Mouse (Mus musculus) ES-Bruce4 (cell line): Measurements from ENCODE around the gene Cdk5r1. TPM values are rescaled to one million over a fixed set of nuclear protein-coding genes. Genes with fewer than 3 reads are reported as not detected.

Experiments
- H3K27ac ChIP-seq: 2 replicates; pipeline ENCODE4 v1.5.1; 2012; ENCODE audit warnings: low read length, inconsistent platforms; ENCODE audit not compliant: insufficient read depth
- H3K27me3 ChIP-seq: 2 replicates; pipeline ENCODE4 v1.6.1; 2012; ENCODE audit warnings: mild to moderate bottlenecking, low read length, inconsistent platforms; ENCODE audit not compliant: control insufficient read depth, poor library complexity, insufficient read depth, severe bottlenecking
- H3K36me3 ChIP-seq: 2 replicates; pipeline ENCODE4 v1.6.1; 2012; ENCODE audit warnings: inconsistent platforms, mild to moderate bottlenecking, low read length, moderate library complexity; ENCODE audit not compliant: control insufficient read depth, poor library complexity, insufficient read depth, severe bottlenecking
- H3K4me1 ChIP-seq: one replicate; pipeline ENCODE4 v1.8.1; 2011; ENCODE audit warnings: low read length; ENCODE audit not compliant: control insufficient read depth, insufficient read depth
- H3K4me3 ChIP-seq: 2 replicates; pipeline ENCODE4 v1.5.1; 2011; ENCODE audit warnings: low read depth, mild to moderate bottlenecking, low read length
- H3K9ac ChIP-seq: 2 replicates; pipeline ENCODE4 v1.6.1; 2012; ENCODE audit warnings: low read depth, mild to moderate bottlenecking, inconsistent platforms; ENCODE audit not compliant: poor library complexity, severe bottlenecking
- H3K9me3 ChIP-seq: replicated peaks from 2 replicates; pipeline ENCODE4 v1.6.1; 2012; ENCODE audit warnings: mild to moderate bottlenecking, low read length, inconsistent platforms; ENCODE audit not compliant: control insufficient read depth, poor library complexity, insufficient read depth, severe bottlenecking
- CTCF ChIP-seq: IDR thresholded peaks from one replicate; pipeline ENCODE4 v1.8.1; 2011; ENCODE audit warnings: low read depth, low read length
- EP300 ChIP-seq: IDR thresholded peaks from 2 replicates; pipeline ENCODE4 v1.6.1; 2011; ENCODE audit warnings: low read depth, low read length; ENCODE audit not compliant: insufficient read depth
- POLR2A ChIP-seq: IDR thresholded peaks from one replicate; pipeline ENCODE4 v1.8.1; 2011; ENCODE audit warnings: low read length; ENCODE audit not compliant: insufficient read depth
- polyA plus RNA-seq: library from polyadenylated mRNA; stranded (reverse); fragments of >200 nt; gene quantifications from 2 replicates; pipeline ENCODE4 v1.2.4, GENCODE M21; 2011; ENCODE audit warnings: low read depth; ENCODE audit not compliant: missing spikeins, insufficient read depth, insufficient read length

Gene Cdk5r1
- polyA plus RNA-seq, 1 experiment, result 1.3 TPM

GRCm38 (mm10) chr11:80479425-80479824 is 2.6 kb downstream of the Cdk5r1 start:
- Histone ChIP-seq H3K9me3 (no peaks in the 10 kb centered on the region), H3K4me3 (no peak overlapping the region), H3K9ac (no peak overlapping the region), H3K36me3 (no peaks in the 10 kb centered on the region), H3K4me1 (no peaks in the 10 kb centered on the region), H3K27me3 (no peaks in the 10 kb centered on the region), H3K27ac (no peak overlapping the region)
- no peak for TF ChIP-seq POLR2A
- TF ChIP-seq CTCF, result no peak
- no peak for TF ChIP-seq EP300

- no peaks in the 10 kb centered on the region for H3K27me3 ChIP-seq
- H3K9ac ChIP-seq, result no peak overlapping the region
- H3K36me3 ChIP-seq, result no peaks in the 10 kb centered on the region
- TF ChIP-seq CTCF (no peak), EP300 (no peak), POLR2A (no peak)
- H3K4me1 ChIP-seq, result no peaks in the 10 kb centered on the region
- no peak overlapping the region for H3K27ac ChIP-seq
- H3K4me3 ChIP-seq, result no peak overlapping the region
- no peaks in the 10 kb centered on the region for H3K9me3 ChIP-seq
Measured at GRCm38 (mm10) chr11:80479906-80480866, 3.4 kb downstream of the Cdk5r1 start.

GRCm38 (mm10) chr11:80481409-80482050 is 4.7 kb downstream of the Cdk5r1 start:
- Histone ChIP-seq H3K4me3 (no peak overlapping the region), H3K36me3 (no peaks in the 10 kb centered on the region), H3K27me3 (no peaks in the 10 kb centered on the region), H3K9ac (no peak overlapping the region), H3K27ac (no peak overlapping the region), H3K4me1 (no peaks in the 10 kb centered on the region), H3K9me3 (no peaks in the 10 kb centered on the region)
- TF ChIP-seq CTCF, result no peak
- no peak for TF ChIP-seq EP300

GRCm38 (mm10) chr11:80482347-80482746 is 5.5 kb downstream of the Cdk5r1 start:
- no peaks in the 10 kb centered on the region for H3K4me1 ChIP-seq
- H3K27ac ChIP-seq, result no peak overlapping the region
- no peaks in the 10 kb centered on the region for H3K27me3 ChIP-seq
- no peak overlapping the region for H3K4me3 ChIP-seq
- H3K9me3 ChIP-seq, result no peaks in the 10 kb centered on the region
- H3K9ac ChIP-seq, result no peak overlapping the region
- no peaks in the 10 kb centered on the region for H3K36me3 ChIP-seq
- TF ChIP-seq CTCF (no peak), POLR2A (no peak), EP300 (no peak)

- no peaks in the 10 kb centered on the region for H3K36me3 ChIP-seq
- H3K9ac ChIP-seq, result no peak overlapping the region
- H3K4me3 ChIP-seq, result no peak overlapping the region
- TF ChIP-seq CTCF (no peak), POLR2A (no peak), EP300 (no peak)
- no peaks in the 10 kb centered on the region for H3K9me3 ChIP-seq
- H3K27me3 ChIP-seq, result no peaks in the 10 kb centered on the region
- no peak overlapping the region for H3K27ac ChIP-seq
- H3K4me1 ChIP-seq, result no peaks in the 10 kb centered on the region
Measured at GRCm38 (mm10) chr11:80482921-80483320, 6.1 kb downstream of the Cdk5r1 start.

- no peaks in the 10 kb centered on the region for H3K4me1 ChIP-seq
- no peak for TF ChIP-seq POLR2A
- no peak for TF ChIP-seq EP300
- no peak for TF ChIP-seq CTCF
- H3K27me3 ChIP-seq, result no peaks in the 10 kb centered on the region
Measured at GRCm38 (mm10) chr11:80483536-80484067, 6.8 kb downstream of the Cdk5r1 start.

More at GRCm38 (mm10) chr11:80483536-80484067, 6.8 kb downstream of the Cdk5r1 start:
- H3K4me3 ChIP-seq, result no peak overlapping the region
- H3K36me3 ChIP-seq, result no peaks in the 10 kb centered on the region
- no peak overlapping the region for H3K9ac ChIP-seq
- H3K27ac ChIP-seq, result no peak overlapping the region
- no peaks in the 10 kb centered on the region for H3K9me3 ChIP-seq
